In genomic region chr7:74531468-74532097, GRCm38 (mm10) we compare ENCODE assay signal across 12 mouse cellular contexts.
"Had no signal": no experiment of that assay in that cellular context is flagged by ENCODE, and none has a peak within 500 bp of the region (broad histone marks: within the 10 kb centered on the region; RNA-seq: fewer than 3 reads in every experiment).

No protein-coding gene starts in this region.

- DNase-seq: kidney, postnatal 14 days; left cerebral cortex, postnatal 4 days; lung, adult 18-20 months; midbrain, embryonic 14.5 days; right cerebral cortex, adult 18-20 months; right cerebral cortex, postnatal 25 days; thymus, postnatal 14 days had no signal

- H3K27ac ChIP-seq: limb, embryonic 13.5 days; liver, embryonic 14.5 days; midbrain, embryonic 10.5 days; neural tube, embryonic 15.5 days had no signal

- H3K4me3 ChIP-seq: limb, embryonic 13.5 days; midbrain, embryonic 10.5 days; myocyte; neural tube, embryonic 15.5 days had no signal

- H3K9me3 ChIP-seq: limb, embryonic 13.5 days; midbrain, embryonic 10.5 days; neural tube, embryonic 15.5 days had no signal

- H3K9ac ChIP-seq: limb, embryonic 13.5 days; liver, embryonic 14.5 days; neural tube, embryonic 15.5 days had no signal

- H3K27me3 ChIP-seq: limb, embryonic 13.5 days; neural tube, embryonic 15.5 days had no signal

- H3K36me3 ChIP-seq: limb, embryonic 13.5 days; midbrain, embryonic 10.5 days; neural tube, embryonic 15.5 days had no signal

- H3K4me2 ChIP-seq: limb, embryonic 13.5 days; neural tube, embryonic 15.5 days had no signal
